Mouse (Mus musculus) midbrain, embryonic 11.5 days (tissue): ENCODE data around the gene Tmem230. TPM values are rescaled to one million over a fixed set of nuclear protein-coding genes. Genes with fewer than 3 reads are reported as not detected.

Experiments
- ATAC-seq: fragments of 200-750 bp; cut with Nextera tagmentation; 2 replicates; pipeline ENCODE4 v1.8.0; 2017; ENCODE audit warnings: moderate TSS enrichment, moderate library complexity; ENCODE audit not compliant: low FRiP score
- DNase-seq: peaks from one replicate; pipeline ENCODE4 v3.0.0; 2015; ENCODE audit warnings: low spot score; ENCODE audit errors: missing footprints
- H3K27ac ChIP-seq: fragments of 300-500 bp; sonication (generic); 2 replicates; pipeline ENCODE4 v1.5.1; 2014; ENCODE audit warnings: low read depth, low read length
- H3K27me3 ChIP-seq: fragments of 300-500 bp; sonication (generic); 2 replicates; pipeline ENCODE4 v1.6.1; 2014; ENCODE audit warnings: mild to moderate bottlenecking, low read length, moderate library complexity, mixed read lengths; ENCODE audit not compliant: control insufficient read depth, insufficient read depth
- H3K36me3 ChIP-seq: fragments of 300-500 bp; sonication (generic); 2 replicates; pipeline ENCODE4 v1.6.1; 2014; ENCODE audit warnings: mild to moderate bottlenecking, low read length, moderate library complexity, mixed read lengths; ENCODE audit not compliant: control insufficient read depth, insufficient read depth
- H3K4me1 ChIP-seq: fragments of 300-500 bp; sonication (generic); 2 replicates; pipeline ENCODE4 v1.6.1; 2014; ENCODE audit warnings: low read length; ENCODE audit not compliant: control insufficient read depth, insufficient read depth
- H3K4me2 ChIP-seq: fragments of 300-500 bp; sonication (generic); 2 replicates; pipeline ENCODE4 v1.6.1; 2014; ENCODE audit warnings: mild to moderate bottlenecking, moderate library complexity
- H3K4me3 ChIP-seq: fragments of 300-500 bp; sonication (generic); 2 replicates; pipeline ENCODE4 v1.5.1; 2014; ENCODE audit warnings: low read depth, low read length
- H3K9ac ChIP-seq: fragments of 300-500 bp; sonication (generic); 2 replicates; pipeline ENCODE4 v1.6.1; 2014; ENCODE audit warnings: low read length
- H3K9me3 ChIP-seq: fragments of 300-500 bp; sonication (generic); 2 replicates; pipeline ENCODE4 v1.6.1; 2016; ENCODE audit warnings: low read length; ENCODE audit not compliant: control insufficient read depth
- WGBS: fragments of 180-500 bp; shearing (Covaris S2); extraction: QIAGEN DNeasy Blood & Tissue Kit; methylation state at CpG from one replicate; pipeline ENCODE4 v1.1.7; 2014; 5-methylcytosine and 5-hydroxymethylcytosine counted together
- polyA plus RNA-seq: library from polyadenylated mRNA; unstranded; fragments of >200 nt; fragmentation: Nextera tagmentation; extraction: Ambion mirVana; gene quantifications from 2 replicates; pipeline ENCODE4 v1.2.1, GENCODE M21; 2014

The Tmem230 gene
- polyA plus RNA-seq, 1 experiment from 2014 or later: 57.1 TPM

- WGBS: 92% methylated on average over 5 of the region's 5 CpGs
- no peak overlapping the region for H3K4me2 ChIP-seq
- no peak overlapping the region for H3K27ac ChIP-seq
- H3K9me3 ChIP-seq: no peaks in the 10 kb centered on the region
- H3K36me3 ChIP-seq: no peaks in the 10 kb centered on the region
- H3K27me3 ChIP-seq: no peaks in the 10 kb centered on the region
- no peak overlapping the region for H3K9ac ChIP-seq
- DNase-seq: no peak
- ATAC-seq: no peak
- H3K4me1 ChIP-seq: no peaks in the 10 kb centered on the region
- H3K4me3 ChIP-seq: no peak overlapping the region
These were observed 35.5 kb downstream of the Tmem230 start for GRCm38 (mm10) chr2:132211995-132212656.

- no peak overlapping the region for H3K4me3 ChIP-seq
- DNase-seq (no peak), ATAC-seq (no peak)
- H3K4me2 ChIP-seq: no peak overlapping the region
- H3K36me3 ChIP-seq: no peaks in the 10 kb centered on the region
- 88% methylated on average over 9 of the region's 9 CpGs for WGBS
- no peak overlapping the region for H3K27ac ChIP-seq
- H3K4me1 ChIP-seq: no peaks in the 10 kb centered on the region
- no peaks in the 10 kb centered on the region for H3K9me3 ChIP-seq
- no peak overlapping the region for H3K9ac ChIP-seq
- H3K27me3 ChIP-seq: no peaks in the 10 kb centered on the region
These were observed 36.7 kb downstream of the Tmem230 start for GRCm38 (mm10) chr2:132210806-132211312.

- Histone ChIP-seq H3K9ac (no peak overlapping the region), H3K27me3 (no peaks in the 10 kb centered on the region), H3K4me2 (no peak overlapping the region), H3K4me1 (no peaks in the 10 kb centered on the region), H3K36me3 (no peaks in the 10 kb centered on the region), H3K9me3 (no peaks in the 10 kb centered on the region), H3K27ac (no peak overlapping the region), H3K4me3 (no peak overlapping the region)
- DNase-seq: no peak
- WGBS: 87% methylated on average over 8 of the region's 8 CpGs
- ATAC-seq: no peak
These were observed 39.2 kb downstream of the Tmem230 start for GRCm38 (mm10) chr2:132208246-132208881.

- no peaks in the 10 kb centered on the region for H3K9me3 ChIP-seq
- DNase-seq: no peak
- H3K4me1 ChIP-seq: no peaks in the 10 kb centered on the region
- no peaks in the 10 kb centered on the region for H3K27me3 ChIP-seq
- H3K9ac ChIP-seq: no peak overlapping the region
- H3K4me2 ChIP-seq: no peak overlapping the region
- H3K36me3 ChIP-seq: no peaks in the 10 kb centered on the region
- no peak overlapping the region for H3K27ac ChIP-seq
- WGBS: 87% methylated on average over 16 of the region's 16 CpGs
- H3K4me3 ChIP-seq: no peak overlapping the region
- ATAC-seq: no peak
These were observed 41.2 kb downstream of the Tmem230 start for GRCm38 (mm10) chr2:132206316-132206881.

GRCm38 (mm10) chr2:132205549-132205948 lies 42.1 kb downstream of the Tmem230 start:
- Histone ChIP-seq H3K36me3 (no peaks in the 10 kb centered on the region), H3K9me3 (no peaks in the 10 kb centered on the region), H3K27me3 (no peaks in the 10 kb centered on the region), H3K4me2 (no peak overlapping the region), H3K4me3 (no peak overlapping the region), H3K27ac (no peak overlapping the region), H3K4me1 (no peaks in the 10 kb centered on the region), H3K9ac (no peak overlapping the region)
- no peak for ATAC-seq
- DNase-seq: no peak
- 88% methylated on average over 4 of the region's 4 CpGs for WGBS

GRCm38 (mm10) chr2:132203773-132204172 lies 43.8 kb downstream of the Tmem230 start:
- H3K27ac ChIP-seq: no peak overlapping the region
- ATAC-seq (no peak), DNase-seq (no peak)
- no peaks in the 10 kb centered on the region for H3K36me3 ChIP-seq
- no peak overlapping the region for H3K9ac ChIP-seq
- no peaks in the 10 kb centered on the region for H3K27me3 ChIP-seq
- 88% methylated on average over 3 of the region's 3 CpGs for WGBS
- H3K9me3 ChIP-seq: no peaks in the 10 kb centered on the region
- no peaks in the 10 kb centered on the region for H3K4me1 ChIP-seq
- H3K4me2 ChIP-seq: no peak overlapping the region
- H3K4me3 ChIP-seq: no peak overlapping the region

GRCm38 (mm10) chr2:132203186-132203585 lies 44.4 kb downstream of the Tmem230 start:
- no peak overlapping the region for H3K27ac ChIP-seq
- ATAC-seq (no peak), DNase-seq (no peak)
- H3K9me3 ChIP-seq: no peaks in the 10 kb centered on the region
- no peaks in the 10 kb centered on the region; the same call in 1 of the 2 replicates for H3K4me1 ChIP-seq
- no peak overlapping the region for H3K9ac ChIP-seq
- no peak overlapping the region for H3K4me2 ChIP-seq
- no peaks in the 10 kb centered on the region for H3K36me3 ChIP-seq
- H3K4me3 ChIP-seq: no peak overlapping the region
- WGBS: 80% methylated on average over 3 of the region's 3 CpGs
- no peaks in the 10 kb centered on the region for H3K27me3 ChIP-seq

- H3K9me3 ChIP-seq: no peaks in the 10 kb centered on the region
- 84% methylated on average over 9 of the region's 9 CpGs for WGBS
- H3K4me3 ChIP-seq: no peak overlapping the region
- ATAC-seq (peak; percentile 50; the same call in 1 of the 2 replicates), DNase-seq (peak; percentile 83)
- H3K27me3 ChIP-seq: no peaks in the 10 kb centered on the region
- H3K9ac ChIP-seq: no peak overlapping the region
- H3K36me3 ChIP-seq: no peaks in the 10 kb centered on the region
- no peaks in the 10 kb centered on the region; the same call in 1 of the 2 replicates for H3K4me1 ChIP-seq
- no peak overlapping the region for H3K4me2 ChIP-seq
- no peak overlapping the region for H3K27ac ChIP-seq
These were observed 49.3 kb downstream of the Tmem230 start for GRCm38 (mm10) chr2:132198017-132198933.
